Mouse (Mus musculus): ENCODE results near the gene Gm20532.

- TF ChIP-seq CTCF (IDR thresholded peaks at IDR 0.05; ENCODE audit: extremely low read depth, insufficient read depth, insufficient read length, insufficient replicate concordance) (no peak), POLR2A (IDR thresholded peaks at IDR 0.05; ENCODE audit: low read depth, low read length) (no peak)
Observed at GRCm38 (mm10) chr2:26589284-26589683, 2.8 kb downstream of the Gm20532 start.
